Mouse (Mus musculus): ENCODE measurements at regions not wholly inside any gene's neighbourhood (a gene's known extent, or its start where the extent isn't known, plus 50 kb on each side); places are given as distances from the start of the nearest gene placed in this dataset.

GRCm38 (mm10) chrX:66524891-66525290 is 124.2 kb upstream of the Slitrk2 start:
- DNase-seq (ENCODE audit: low spot score): no peak

- DNase-seq (ENCODE audit: low spot score): no peak
Observed at GRCm38 (mm10) chrX:66526842-66527623, 122.1 kb upstream of the Slitrk2 start.

DNA sequence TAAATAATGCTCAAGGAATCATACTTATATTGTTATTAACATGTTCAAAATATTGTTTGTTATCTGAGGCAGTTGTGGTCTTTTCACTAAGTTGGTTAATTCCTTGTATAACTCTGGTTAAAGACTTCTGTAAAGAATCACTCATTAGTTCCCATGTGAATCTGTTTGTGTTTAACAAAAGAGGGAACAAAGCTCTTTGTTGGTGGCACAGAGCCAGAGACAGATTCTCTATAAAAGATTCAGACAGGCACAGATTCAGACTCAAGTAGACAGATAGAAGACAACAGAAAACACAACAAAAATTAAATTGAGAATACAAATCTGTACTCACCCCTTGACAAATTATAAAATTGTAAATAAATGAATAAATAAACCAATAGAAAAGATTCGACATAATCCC is 120.2 kb upstream of the Slitrk2 start:
- no peak for DNase-seq (ENCODE audit: low spot score)

- DNase-seq (ENCODE audit: low spot score): no peak
Observed at GRCm38 (mm10) chrX:66544002-66544520, 105.1 kb upstream of the Slitrk2 start.

DNA sequence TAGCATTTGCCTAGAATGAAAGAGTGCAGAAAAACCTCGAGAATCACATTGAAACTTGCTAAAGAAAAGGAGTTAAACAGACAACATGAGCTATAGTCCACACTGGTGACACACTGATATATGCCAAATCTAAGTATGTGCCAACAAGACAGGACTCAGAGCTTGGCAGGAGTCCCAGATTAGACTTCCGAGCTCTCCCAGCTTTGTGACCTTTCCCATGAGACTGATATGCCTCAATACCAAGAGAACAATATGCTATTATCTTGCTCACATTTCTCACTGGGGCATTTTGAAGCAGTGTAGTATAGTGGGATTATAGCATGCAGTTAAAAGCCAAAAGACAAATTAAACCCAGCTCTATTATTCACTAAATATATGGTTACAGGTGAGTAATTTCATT is 94.6 kb upstream of the Slitrk2 start:
- peak; percentile 1 for DNase-seq (ENCODE audit: low spot score)

Measured in ovary, adult 18-20 months (tissue).